Mouse (Mus musculus): ENCODE data around the gene Prickle2. TPM values are rescaled to one million over a fixed set of nuclear protein-coding genes. Genes with fewer than 3 reads are reported as not detected.

Gene Prickle2
- total RNA-seq (2021): 100 to 1,000 TPM; 196 to 215 TPM
- long read RNA-seq, full-length matches to known transcripts: 54 of 144 reads
- long read RNA-seq, partial matches to known transcripts: 26 of 144 reads
- long read RNA-seq, other reads (novel, unspliced or antisense): 64 of 144 reads

DNA sequence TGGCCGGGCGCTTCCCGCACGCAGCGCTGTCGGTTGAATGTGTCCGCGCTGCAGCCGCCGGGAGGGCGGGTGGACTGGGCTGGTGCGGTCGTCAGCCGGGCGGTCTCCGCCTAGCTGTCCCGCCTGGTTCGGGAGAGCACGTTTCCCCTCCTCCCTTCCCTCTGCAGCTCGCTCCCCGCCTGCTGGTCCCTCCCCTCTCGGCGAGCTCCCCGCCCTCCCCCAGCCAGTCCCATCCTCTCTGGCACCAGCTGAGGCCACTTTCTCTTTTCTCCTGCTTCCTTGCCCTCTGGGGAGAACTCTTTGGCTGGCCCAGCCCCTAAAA, at the start of gene Prickle2:
Gene Prickle2 (minus strand): TSS at position 11 of the 322 bp plus-strand sequence.
- peak; percentile 59 to 68 for DNase-seq (ENCODE audit: low spot score in 2 of 2)

DNA sequence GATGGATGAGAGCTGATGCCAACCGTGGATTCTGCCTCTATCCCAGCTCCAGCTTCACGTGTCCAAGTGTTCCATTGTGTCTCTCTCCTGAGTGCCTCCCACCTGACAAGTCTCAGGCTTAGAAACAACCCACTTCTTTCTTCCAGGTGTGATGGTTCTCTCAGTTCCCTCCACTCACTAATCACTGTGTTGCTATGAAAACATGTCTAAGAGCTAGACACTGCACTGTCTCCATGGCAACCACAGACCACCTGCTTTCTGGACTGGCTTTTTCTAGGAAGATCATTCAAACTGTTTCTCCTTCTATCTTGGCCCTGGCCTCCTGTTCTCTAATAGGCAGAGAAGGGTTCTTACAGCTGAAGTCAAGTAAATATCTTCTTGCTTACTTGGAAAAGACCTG, 46.8 kb upstream of the Prickle2 start:
- no peak for DNase-seq (ENCODE audit: low spot score in 2 of 2)

DNA sequence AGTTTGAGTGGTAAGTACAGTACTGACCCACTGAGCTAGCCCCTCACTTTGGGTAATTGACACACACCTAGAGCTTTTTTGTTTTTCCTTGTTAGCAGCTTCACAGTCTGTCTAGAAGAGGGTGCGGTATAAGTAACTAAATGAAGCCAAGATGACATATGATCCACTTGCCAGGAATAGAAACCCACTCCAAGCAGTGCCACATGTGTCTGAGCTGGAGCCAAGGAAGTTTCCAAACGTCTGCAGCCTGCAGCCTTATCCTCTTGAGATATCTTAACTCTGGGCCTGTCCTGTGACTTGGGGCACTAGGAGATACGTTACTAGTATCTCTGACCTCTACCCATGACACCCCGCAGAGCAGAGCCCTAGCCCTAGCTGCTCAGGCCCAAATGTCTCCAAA, 43.5 kb upstream of the Prickle2 start:
- DNase-seq (ENCODE audit: low spot score in 2 of 2): no peak

DNA sequence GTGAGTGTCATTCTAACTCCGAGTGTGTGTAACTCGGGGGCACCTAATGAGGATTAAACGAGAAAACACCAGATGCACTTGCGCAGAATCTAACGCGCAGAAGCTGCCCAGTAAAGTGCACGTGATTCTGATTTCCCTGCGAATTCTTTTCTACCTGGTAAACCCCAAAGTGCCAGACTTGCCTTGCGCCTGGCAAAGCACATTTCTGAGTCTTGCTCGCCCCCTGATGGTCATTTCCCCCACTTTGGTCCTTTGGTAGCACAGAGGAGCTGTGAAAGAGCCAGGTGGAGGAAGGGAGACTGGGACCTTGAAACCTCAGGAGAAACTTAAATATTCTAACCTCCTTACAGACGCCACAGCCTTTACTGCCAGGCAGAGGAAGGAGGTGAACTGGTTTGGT, 37.6 kb upstream of the Prickle2 start:
- peak; percentile 62 to 91 for DNase-seq (ENCODE audit: low spot score in 2 of 2)

DNA sequence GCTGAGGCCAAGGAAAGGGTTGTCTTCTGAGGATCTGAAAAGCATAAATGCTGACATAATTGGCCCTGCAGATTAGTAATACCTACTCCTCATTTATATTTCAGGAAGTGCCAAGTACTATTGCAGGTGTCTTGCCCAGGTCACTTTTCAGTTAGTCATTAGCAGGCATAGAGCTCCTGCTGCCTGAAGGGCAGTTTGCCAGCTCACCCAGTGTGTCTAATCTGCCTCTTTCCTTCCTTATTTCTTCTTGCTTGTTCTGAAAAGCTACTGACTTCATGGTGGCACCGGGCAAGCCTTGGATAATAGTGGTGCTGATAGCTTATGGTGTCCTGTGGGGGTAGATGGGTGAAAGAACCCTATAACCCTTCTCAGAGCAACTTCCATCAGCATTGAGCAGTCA, 31.2 kb upstream of the Prickle2 start:
- DNase-seq (ENCODE audit: low spot score in 2 of 2): no peak

DNA sequence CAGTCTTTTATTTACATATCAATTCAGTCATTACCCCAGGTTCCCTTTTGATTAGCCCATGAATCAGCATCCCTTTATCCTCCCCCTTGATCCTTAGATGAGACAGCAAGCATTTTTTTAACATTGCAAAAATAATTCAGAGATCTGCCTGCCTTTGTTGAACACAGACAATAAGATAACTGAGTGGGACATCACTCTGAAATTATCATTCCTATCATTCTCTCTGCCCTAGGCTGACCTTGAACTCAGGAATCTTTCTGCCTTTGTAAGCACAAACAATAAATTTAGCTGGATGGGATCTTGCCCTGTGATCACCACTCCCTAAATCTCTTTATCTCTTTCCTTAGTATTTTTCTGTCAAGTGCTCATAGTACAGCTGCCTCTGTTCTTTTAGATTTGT, 27.7 kb upstream of the Prickle2 start:
- DNase-seq (ENCODE audit: low spot score in 2 of 2): no peak

DNA sequence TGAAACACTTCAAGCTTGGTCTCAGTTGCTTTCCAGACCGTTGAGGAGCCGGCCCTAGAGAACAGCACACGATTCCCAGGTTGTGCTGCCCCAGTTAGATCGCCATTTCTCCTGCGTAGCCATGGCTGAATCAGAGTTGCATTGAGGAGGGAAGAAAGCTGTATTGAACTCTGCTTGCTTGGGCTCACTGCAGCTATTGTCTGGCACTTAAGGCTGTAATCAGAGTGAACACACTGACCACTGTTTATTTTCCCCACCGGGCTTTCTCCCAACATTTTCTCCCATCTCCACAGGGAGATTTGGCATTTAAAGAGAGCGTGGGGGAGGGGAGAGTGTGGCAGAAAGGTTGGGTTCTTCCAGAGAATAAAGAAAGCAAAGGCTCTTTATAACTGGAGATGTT, 22.6 kb upstream of the Prickle2 start:
- peak in 1 of 2 experiments; percentile 23 for DNase-seq (ENCODE audit: low spot score in 2 of 2)

DNA sequence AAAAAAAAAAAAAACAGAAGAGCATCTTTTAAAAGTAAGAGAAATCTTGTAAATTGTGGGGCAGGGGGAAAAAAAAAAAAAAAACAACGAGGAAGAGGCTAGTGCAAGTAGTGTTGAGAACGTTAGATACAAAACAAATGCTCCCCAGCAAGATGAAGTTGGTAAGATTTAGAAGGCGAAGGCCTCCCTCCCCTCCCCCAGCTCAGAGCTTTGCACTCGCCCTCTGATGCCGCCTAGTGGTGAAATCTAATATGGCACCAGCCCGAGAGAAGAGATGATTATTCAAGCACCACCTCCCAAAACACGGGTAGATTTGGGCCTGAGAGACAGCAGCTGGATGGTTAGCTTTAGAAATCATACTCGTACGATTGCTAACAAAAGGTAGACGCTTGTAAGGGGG, 22.1 kb upstream of the Prickle2 start:
- DNase-seq (ENCODE audit: low spot score in 2 of 2): peak; percentile 84 to 95

DNA sequence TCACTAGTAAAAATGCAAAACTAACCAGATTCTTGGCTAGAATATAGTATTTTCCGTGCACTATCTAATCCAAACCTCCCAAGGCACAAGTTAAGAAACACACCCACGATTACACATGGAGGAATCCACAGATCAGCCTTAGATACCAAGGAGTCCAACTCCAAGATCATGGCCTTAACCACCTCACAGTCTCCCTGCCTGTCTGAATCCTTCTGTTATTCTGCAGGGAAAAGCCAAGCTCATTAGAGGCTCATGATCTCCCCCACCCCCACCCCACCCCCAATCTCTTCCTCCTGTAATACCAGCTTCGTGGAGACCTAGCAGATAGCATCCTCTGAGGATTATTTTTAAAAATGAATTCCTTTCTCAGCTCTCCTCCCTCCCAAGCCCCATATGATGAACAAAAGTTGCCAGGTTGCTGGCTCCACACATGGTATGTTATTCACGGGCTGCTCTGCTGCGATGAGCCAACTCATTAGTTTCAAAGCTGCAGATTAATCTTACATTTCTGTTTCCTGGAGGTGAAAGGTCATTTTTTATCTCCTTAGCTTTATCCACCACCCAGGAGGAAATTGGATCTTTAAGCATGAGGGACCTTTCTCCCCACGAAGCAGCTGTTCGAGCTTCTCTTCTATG, 21.5 kb upstream of the Prickle2 start:
- peak in 1 of 2 experiments; percentile 39 for DNase-seq (ENCODE audit: low spot score in 2 of 2)

DNA sequence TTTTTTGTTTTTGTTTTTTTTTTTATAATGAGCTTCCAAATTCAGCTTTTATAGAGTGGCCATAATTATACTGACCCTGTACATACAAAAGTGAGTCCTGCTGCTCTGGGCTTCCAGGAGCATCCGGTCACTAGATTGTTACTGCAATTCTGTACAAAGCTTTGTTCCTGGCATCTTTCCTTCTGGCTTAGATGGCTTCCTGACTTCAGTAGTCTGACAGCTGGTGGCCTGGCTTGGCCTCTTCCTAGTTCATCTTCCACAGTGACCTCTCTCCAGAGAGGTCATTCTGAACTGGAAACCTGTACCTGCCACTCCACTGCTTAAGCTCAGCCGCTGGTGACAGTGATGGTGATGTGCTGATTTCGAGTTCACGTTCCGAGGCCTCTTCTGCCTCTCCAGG, 20.2 kb upstream of the Prickle2 start:
- DNase-seq (ENCODE audit: low spot score in 2 of 2): no peak

DNA sequence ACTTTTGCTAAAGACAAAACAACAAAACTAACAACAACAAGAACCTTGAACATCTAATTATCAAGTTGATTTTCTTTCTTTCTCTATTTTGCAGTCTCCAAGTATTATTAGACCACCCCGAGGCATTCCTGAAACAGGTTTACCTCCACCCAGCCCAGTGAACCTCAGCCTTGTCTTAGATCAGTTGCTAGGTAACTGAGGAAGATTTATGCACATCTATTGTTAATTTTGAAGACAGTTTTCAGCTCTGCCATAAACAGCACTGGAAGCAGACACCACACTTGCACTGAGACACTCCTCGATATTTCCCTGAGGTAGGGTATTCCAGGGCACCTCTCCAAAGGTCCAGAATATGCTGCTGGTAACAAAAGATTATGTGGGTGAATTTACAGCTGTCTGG, 18.4 kb upstream of the Prickle2 start:
- DNase-seq (ENCODE audit: low spot score in 2 of 2): no peak

DNA sequence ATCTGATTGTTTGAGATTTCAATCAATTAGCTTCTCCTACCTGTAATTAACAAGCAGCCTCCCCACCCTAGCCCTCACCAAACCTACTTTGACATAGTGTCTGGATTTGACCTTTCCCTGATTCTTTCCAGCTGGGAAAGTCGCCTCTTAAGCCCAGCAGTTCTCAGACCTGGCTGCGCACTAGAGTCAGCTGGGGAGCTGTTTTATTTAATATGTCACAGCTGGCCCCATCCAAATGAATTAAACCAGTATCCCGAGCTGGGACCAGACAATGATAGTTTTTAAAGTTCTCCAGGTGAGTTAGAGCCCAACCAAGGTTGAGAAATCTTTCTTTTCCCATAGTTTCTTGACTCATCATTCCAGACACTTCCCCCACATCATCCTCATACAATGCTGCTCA, 9.9 kb upstream of the Prickle2 start:
- DNase-seq (ENCODE audit: low spot score in 2 of 2): no peak

DNA sequence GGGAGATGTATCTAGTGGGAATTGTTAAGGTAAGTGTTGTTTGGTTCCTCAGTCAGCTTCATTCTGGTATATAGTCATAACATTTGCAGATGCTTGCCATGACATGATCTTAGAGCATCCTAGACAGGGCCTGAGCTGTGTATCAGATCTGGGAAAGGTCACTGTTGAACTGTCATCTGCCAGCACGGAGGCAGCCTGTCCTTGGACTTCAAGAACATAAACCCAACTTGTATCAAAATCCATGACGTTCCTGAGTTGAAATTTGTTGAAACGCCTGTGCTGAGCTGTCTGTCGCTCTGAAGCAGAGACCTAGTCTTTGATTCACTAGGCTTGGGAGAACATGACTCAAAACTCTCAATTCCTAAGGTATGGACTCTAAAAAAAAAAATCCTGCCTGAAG, 8.8 kb upstream of the Prickle2 start:
- no peak for DNase-seq (ENCODE audit: low spot score in 2 of 2)

DNA sequence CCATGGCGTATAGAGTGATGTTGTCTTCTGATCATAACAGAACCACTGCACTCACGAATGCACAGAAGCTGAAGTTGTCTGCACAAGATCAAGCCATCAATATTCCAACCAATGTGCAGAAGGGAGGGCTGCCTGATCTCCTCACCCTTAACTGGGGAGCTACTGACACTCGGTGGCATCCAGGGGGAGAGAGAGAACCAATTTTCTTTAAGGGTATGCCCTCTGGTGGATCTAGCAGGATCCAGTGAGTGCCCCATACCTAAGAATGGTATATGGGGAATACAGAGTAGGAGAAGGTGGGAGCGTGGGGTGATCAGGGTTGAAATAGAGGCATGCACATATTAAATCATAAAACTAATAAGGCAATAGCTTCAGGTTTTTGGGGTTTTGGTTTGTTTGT, 2.2 kb upstream of the Prickle2 start:
- DNase-seq (ENCODE audit: low spot score in 2 of 2): no peak

DNA sequence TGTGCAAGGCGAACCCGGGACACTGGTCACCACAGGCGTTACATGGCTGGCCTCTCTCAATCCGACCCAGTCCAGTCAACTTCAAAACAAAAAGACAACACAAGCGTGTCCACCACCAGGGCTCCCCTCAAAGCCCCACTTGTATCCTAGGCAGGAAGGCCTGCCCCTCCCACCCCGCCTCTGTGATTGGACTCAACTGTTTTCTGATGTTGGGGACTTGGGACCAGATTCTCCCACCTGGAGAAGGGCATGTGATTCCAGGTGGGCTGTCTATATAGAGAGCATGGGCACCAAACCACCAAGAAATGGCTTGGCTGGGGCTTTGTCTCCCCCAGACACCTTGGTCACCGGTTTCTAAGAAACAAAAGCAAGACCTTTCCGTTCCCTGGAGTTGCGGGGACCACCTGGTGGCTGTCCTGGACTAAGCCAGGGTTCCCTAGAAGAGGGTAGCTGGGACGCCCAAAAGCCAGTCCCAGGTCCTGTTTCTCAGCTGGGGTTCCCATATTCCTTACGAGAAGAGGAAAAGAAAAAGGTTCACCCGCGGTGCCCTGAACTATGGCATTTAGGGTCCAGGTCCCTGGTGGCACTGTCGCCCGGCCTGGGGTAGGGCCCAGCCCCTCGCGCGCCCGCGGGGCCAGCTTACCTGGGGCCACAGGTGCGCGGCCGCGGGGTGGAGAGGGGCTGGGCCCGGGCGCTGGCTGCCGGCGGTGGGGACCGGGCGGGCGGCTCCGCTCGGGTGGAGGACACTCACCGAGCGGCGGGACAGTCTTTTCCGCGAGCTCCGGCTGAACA, 406 bp downstream of the Prickle2 start:
- peak in 1 of 2 experiments; percentile 9 for DNase-seq (ENCODE audit: low spot score in 2 of 2)

DNA sequence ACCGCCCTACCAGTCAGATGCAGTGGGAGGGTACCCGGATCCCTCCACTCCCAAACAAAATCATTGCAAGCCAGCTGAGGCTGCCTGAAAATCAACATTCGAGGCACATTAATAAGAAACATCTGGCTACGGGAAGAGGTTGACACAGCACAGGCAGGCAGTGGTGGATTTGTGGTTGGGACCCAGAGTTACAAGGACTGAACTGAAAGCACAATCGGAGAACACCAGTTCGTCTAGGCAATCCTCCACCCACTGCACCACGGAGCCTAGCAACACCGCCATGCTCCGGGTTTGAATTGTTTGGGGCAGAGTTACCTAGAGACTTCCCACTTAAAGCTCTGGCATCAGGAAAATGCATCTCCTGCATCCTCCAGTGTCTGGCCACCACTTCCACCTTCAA, 1.1 kb downstream of the Prickle2 start:
- peak in 1 of 2 experiments; percentile 13 for DNase-seq (ENCODE audit: low spot score in 2 of 2)

DNA sequence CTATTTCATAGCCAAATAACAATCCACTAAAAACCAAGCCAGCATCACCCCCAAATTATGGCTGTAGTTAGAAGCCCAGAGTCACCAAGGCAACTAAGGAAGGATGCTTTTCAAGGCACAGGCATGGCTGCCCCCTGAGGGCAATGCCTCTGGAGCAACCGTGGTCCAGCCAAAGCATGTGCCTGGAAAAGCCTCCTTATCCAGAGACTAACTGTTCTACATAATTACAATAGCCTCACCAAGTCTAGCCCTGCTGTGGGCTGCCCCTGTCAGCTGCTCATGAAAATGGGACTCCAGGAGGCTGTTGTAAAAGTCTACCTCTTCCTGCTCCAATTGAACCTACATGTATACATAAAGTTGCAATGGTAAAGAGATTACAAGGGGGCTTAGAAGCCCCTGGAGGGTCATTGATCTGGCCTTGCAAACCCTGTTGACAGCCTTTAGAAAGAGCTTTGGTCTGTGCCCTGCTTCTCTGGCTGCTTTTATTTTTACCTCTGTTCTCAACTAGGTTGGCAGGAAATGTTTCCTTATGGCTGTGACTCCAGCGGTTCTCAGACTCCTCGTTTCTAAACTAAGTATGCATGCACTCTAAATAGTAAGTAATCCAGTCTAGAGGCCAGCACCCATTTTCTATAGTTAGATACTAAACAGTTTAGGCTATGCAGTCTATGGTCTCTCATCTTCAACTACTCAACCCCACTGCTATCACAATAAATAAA, 6.3 kb downstream of the Prickle2 start:
- no peak for DNase-seq (ENCODE audit: low spot score in 2 of 2)

DNA sequence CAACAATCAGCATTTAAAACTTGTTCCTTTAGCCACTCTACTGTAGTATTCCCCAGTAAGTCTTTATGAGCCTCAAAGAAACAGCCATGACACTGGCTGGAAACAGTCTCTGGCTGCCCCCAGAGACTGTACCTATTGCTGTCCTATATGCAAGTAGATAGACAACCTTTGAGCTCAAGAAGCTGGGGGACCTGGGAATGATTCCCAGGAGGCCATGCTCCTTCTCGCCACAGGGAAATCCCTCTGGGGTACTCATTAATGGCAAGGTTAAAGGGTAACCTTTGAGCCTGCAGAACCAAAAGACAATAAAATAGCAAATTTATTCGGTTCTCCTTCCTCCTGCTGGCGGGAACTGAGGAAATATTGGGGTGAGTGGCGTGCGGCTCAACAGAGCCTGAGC, 8.1 kb downstream of the Prickle2 start:
- no peak for DNase-seq (ENCODE audit: low spot score in 2 of 2)

DNA sequence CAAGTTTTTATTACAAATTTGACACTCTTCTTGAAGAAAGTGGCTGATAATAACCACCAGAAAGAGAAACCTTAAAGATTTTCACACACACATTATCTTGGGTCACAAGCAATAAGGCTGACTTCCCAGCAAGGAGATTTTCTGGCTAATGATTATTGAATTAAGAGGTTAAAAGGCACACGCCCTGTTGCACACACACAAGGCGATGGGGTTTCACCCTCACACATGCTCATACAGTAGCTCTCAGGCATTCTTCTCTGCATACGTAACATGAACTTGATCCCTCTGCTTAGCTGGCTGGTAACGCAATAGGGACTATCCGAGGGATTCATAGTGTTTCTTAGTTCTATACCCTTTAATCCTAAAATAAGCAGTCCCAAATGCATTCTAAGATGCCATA, 18.6 kb downstream of the Prickle2 start:
- DNase-seq (ENCODE audit: low spot score in 2 of 2): no peak

DNA sequence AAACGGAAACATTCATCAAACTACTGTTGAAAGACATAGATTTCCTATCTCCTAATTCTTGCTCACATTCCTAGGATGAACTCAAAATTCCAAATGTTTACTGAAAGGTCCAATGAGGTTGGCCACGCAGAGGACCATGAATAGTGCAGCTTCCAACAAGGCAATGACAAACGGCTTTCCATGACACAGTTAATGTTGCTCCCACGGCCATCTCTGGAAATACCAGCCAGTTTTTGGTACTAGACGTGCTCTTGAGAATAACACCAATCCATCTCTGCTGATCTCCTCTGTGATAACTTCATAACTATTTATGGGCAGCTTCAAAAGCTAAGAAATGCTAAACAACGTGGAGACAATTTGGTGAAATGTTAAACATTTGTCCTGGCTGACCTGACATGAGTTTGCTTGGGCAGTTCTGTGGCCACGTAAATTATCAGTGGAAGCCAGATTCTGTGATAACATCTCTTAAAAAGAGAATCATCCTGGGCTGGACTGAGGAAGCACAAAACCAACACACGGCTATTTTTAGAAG, 31.5 kb downstream of the Prickle2 start:
- no peak for DNase-seq (ENCODE audit: low spot score in 2 of 2)

DNA sequence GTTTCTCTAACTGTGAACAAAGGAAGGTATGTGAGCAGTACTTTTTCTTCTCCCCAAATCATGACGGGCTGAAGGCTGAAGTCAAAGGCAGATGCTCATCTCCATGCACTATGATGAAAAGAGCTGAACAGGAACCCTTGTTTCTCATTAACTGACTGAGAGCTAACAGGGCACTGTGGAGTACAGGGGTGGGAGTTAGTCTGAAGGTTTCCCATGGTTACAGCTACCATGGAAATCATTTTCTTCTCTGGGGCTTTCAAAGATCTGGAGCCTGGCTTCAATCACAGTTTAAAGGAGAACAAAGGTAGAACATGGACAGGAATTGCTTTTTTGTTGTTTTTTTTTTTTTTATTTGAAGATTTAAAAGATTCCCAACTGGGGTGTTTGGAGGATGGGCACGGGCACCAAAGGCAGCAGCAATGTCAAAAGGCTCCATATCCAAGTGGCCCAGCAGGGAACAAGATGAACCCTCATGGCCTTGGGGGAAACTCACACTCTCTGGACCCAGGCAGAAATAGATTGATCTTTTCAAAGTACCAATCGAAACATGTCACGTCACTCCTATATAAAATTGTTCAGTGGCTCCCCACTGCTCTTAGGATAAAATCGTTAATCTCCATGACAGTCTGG, 35.3 kb downstream of the Prickle2 start:
- peak in 1 of 2 experiments; percentile 36 for DNase-seq (ENCODE audit: low spot score in 2 of 2)
